Mouse (Mus musculus) lung, adult 2 months (tissue): ENCODE measurements around the gene Ndst2.

Source experiments
- CTCF ChIP-seq: fragments of 200-500 bp; IDR thresholded peaks from 2 replicates; pipeline ENCODE4 v1.5.1; 2011; ENCODE audit warnings: mild to moderate bottlenecking, low read length, control low read depth; ENCODE audit not compliant: insufficient read depth
- POLR2A ChIP-seq: fragments of 200-500 bp; IDR thresholded peaks from 2 replicates; pipeline ENCODE4 v1.6.1; 2011; ENCODE audit warnings: low read depth, mild to moderate bottlenecking, control low read depth, low read length, borderline replicate concordance; ENCODE audit errors: extremely low read depth

- TF ChIP-seq POLR2A (no peak), CTCF (no peak)
Observed at GRCm38 (mm10) chr14:20783526-20783925, 49.2 kb upstream of the Ndst2 start.
